Mouse (Mus musculus) megakaryocyte, adult 5-6 weeks (primary cell): ENCODE results near the gene Ccdc96. TPM values are rescaled to one million over a fixed set of nuclear protein-coding genes. Genes with fewer than 3 reads are reported as not detected.

Source experiments
- ATAC-seq: 2 replicates; pipeline ENCODE4 v1.8.0; 2016; ENCODE audit warnings: mild to moderate bottlenecking, inconsistent platforms; ENCODE audit not compliant: poor library complexity, severe bottlenecking
- total RNA-seq, 2 experiments: library from RNA; stranded (forward) in 1 of 2; stranded (reverse) in 1 of 2; fragments of 153-499, 151-499 nt in 1 of 2; fragments of 221-1000, 200-1000 nt in 1 of 2; gene quantifications; 2 replicates each; pipeline versions ENCODE4 v1.2.3 to v1.2.4; 2015 to 2017

The Ccdc96 gene
- total RNA-seq (2015) (0.57 TPM in 1 of 2 replicates, not detected in the other), total RNA-seq (2017) (0.08 and 0.18 TPM in 2 replicates)

DNA sequence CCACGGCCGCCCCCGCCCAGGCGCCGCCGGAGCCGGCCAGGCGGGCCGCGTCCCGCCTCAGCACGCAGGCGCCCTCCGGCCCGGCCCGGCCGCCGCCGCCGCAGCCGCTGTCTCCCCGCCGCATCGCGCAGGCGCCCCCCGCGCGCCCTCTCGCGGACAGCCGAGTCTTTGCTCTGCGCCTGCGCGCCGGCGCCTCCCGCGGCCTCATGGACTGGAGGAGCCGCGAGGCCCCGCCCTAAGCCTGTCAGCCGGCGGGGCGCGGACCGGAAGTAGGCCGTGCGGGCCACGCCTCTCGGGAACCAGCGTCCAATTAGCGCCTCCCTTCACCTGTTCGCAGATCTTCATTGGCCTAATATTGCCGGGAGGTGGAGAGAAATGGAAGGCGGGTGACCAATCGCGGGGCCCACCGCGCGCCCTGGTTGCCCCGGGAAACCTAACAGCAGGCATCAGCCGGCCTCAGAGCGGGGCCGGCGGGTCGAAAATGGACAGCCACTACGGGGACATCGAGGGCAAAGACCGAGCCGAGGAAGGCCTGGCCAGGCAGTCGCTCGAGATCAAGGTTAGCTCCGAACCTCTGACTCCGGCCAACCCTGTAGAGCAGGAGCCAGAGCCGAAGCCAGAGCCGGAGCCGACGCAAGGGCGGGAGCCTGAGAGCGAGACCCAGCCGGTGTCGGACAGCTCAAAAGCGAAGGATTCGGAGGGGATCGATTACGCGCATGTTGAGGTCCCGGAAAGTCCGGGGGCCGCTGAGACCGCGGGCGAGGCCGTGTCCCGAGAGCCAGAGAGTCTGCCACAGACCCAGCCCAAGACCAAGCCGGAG is at the start of gene Ccdc96, which contains the start of gene Tada2b:
Gene Ccdc96, plus strand, starts transcription at position 418 of the 820 bp plus-strand sequence.
Gene Tada2b, minus strand, starts transcription at position 115 of the 820 bp plus-strand sequence.
- ATAC-seq = peak; percentile 91

GRCm38 (mm10) chr5:36436858-36437257 is 47.5 kb upstream of the Ccdc96 start:
- ATAC-seq = no peak

GRCm38 (mm10) chr5:36440741-36441140 is 43.6 kb upstream of the Ccdc96 start:
- ATAC-seq = no peak

- no peak for ATAC-seq
These were observed 39.8 kb upstream of the Ccdc96 start for GRCm38 (mm10) chr5:36444611-36445010.

- no peak for ATAC-seq
These were observed 39.4 kb upstream of the Ccdc96 start for GRCm38 (mm10) chr5:36445028-36445427.

DNA sequence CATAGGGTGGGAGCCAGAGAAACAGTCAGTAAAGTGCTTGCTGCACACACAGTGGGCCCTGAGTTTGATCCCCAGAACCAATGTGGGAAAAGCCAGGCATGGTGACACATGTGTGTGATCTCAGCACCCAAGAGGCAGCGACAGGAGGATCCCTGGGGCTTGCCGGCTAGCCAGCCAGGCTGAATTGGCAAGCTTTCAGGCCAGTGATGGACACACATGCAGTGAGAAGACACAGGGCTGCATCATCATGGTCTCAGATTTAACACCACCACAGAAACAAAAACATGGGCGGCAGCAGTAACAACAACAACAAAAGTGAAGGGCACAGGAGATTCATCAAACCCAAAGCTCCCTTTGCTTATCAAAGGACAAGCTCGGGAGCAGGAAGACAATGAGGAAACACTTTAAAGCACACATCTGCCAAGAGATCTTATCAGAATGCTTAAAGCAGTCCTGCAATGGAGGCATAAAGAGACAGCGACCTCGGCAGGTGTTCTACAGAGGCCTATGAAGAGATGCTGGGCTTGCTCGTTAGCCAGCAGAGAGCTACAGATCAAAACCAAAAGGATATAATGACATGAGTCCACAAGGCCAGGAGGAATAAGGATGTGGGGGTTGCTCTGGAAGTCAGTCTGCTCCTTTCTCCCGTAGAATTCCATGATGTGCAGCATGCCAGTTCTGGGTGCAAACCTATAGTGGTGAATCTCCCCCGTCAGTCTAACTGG is 38.1 kb upstream of the Ccdc96 start:
- ATAC-seq = no peak

GRCm38 (mm10) chr5:36447872-36448271 is 36.5 kb upstream of the Ccdc96 start:
- no peak for ATAC-seq

GRCm38 (mm10) chr5:36449710-36450358 is 34.6 kb upstream of the Ccdc96 start:
- ATAC-seq = no peak

DNA sequence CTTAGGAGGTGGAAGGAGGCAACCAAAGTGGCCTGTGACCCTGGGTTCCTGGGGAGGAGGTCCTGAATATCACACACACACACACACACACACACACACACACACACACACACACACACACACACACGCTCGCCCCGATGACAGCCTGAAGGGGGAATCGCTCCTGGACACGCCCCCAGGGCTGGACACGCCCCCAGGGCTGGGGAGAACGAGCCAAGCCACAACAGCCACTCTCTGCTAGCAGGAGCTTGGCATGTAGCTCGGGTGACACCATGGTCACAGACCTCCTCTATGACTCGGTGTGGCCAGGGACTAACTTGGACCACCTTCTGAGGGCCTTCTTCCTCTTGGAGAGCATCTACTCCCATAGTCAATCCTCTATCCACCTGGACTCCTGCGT is 33.3 kb upstream of the Ccdc96 start:
- ATAC-seq = 0 out of 2 replicates have a peak, but pooled peaks have one; percentile 30

- ATAC-seq = no peak
These were observed 32.5 kb upstream of the Ccdc96 start for GRCm38 (mm10) chr5:36451872-36452389.

DNA sequence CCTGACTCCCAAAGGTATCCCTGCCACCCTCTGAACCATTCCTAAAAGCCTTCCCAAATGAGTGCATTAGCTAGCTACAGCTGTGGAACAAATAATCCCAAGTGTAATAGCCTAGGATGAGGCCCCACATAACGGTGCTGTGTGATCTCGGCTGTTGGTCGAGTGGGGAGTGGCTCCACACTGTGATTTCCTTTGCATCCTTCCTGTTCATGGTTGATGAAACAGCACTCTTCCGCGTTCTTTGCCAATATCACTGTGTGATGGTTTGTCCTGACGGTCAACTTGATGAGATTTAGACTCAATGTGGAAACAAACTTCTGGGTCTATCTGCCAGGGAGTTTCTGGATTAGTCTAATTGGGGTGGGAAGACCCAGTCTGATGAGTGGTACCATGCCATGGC is 31.6 kb upstream of the Ccdc96 start:
- ATAC-seq = 0 out of 2 replicates have a peak, but pooled peaks have one; percentile 38

GRCm38 (mm10) chr5:36457706-36458105 is 26.7 kb upstream of the Ccdc96 start:
- ATAC-seq = no peak

- peak; percentile 43; the same call in 1 of the 2 replicates for ATAC-seq
These were observed 25.5 kb upstream of the Ccdc96 start for GRCm38 (mm10) chr5:36458926-36459325.

DNA sequence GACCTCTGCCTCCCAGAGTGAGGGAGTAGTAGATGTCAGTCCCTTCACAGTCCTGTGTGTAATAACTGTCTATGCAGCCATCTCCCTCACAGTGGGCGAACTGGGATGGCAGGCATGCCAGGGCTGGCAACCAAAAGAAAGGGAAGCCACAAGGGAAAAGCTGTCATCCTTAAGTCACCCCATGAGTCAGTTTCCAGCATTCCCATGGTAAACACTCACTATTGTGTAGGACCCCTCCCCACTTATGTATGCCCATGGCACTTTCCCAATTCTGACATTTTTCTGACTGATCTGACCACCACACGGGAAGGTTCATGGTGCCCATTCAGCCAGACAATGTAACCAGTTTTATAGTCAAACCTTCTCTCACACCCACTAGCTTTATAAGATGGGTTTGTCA is 23.7 kb upstream of the Ccdc96 start:
- ATAC-seq = no peak

DNA sequence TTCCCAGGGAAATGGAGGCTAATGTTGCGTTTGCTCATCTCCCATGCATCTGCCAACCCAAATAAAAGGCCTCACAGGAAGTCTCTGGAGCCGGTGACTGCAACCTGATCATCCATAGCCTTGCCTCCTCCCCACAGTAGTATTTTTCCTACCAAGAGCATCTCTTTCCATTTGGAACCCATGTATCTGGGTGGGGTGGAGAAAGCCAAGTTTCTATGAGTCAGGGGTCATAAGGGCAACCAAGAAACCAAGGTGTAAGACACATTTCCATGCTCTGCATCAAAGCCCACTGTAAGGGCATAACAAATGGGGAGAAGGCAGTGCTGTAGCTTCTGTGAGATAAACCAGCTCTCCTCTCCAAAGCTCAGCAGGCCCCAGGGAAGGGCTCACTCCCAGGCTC is 23.2 kb upstream of the Ccdc96 start:
- ATAC-seq = no peak

DNA sequence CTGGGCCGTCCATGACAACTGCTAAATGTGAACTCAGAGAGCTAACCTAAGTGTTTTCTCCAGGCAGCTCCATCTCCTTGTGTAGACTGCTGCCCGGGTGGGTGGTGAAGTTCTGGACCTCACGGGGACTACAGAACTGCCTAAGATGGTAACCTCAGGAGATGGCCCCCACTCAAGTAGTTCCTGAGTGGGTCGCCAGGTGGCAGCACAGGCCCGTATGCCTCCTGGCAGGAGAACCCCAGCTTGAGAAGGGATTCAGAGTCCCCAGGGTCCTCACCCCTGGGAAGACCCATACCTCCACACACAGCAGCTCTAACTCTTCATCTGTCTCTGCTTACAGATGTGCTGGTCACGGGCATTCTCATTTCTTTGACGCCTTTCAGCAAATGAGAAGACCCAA is 21.6 kb upstream of the Ccdc96 start:
- ATAC-seq = peak; percentile 43

DNA sequence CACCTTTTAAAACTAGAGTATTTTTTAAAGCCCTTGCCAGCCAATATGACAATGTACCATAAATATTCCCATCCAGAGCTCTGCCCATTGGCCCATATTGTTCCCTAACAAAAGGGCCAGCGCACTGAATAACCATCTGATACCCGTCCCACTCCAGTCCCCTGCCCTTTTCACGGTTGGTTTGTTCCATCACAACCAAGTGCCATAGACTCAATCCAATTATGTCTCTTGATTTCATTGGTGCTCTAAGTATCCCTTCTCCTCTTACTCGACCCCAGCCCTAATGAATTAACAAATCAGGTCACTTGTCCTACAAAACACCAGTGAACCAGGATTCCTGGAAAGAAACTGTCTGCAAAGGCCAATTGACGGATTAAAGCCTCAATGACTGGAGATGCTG is 21.0 kb upstream of the Ccdc96 start:
- ATAC-seq = no peak

DNA sequence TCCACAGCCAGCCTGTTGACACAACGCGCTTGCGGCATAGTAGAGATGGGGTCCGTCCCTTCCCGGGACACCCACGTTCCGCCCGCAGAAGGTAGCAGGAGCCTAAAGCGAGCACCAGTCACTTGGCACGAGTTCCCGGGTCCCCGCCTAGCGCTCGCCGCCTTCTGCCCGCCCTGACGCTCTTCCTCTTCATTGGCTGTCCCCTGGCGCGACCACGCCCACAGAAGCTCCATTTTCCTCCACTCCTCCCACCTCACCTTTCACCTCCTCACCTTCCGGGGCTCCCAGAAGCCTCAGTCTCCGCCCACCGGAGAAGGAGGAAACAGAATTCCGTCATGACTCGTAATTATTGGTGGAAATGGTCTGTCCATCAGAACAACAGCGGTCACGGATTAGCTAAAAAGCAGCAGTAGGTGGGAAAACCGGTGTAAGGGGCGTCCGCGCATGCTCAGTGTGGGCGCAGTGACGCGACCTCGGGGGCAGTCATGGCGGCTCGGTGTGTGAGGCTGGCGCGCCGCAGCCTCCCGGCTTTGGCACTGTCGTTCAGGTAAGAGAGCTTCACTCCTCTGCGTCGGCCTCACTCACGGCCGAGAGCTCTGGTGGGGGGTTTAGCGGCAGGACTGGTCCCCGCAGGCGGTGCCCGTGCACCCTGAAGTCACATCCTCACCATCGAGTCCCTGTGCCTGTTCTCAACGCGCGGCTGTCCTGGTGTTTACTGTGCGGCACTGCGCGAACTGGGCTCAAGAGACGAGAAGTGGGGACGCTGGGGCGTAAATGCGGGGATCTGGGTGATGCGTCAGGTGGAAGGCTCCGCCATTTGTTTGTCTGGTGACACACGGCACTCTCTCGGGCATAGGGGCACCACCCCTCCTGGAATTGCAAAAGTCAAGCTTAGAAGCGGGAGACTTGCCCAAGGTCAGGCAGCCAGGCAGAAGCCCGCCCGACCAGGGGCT is 19.4 kb upstream of the Ccdc96 start, which contains the start of gene Grpel1:
Gene Grpel1, plus strand, starts transcription at position 290 of the 953 bp plus-strand sequence.
- peak; percentile 94 for ATAC-seq

- no peak for ATAC-seq
These were observed 18.5 kb upstream of the Ccdc96 start for GRCm38 (mm10) chr5:36465889-36466288.

- ATAC-seq = no peak
These were observed 13.2 kb upstream of the Ccdc96 start for GRCm38 (mm10) chr5:36471206-36471605.
